Mouse (Mus musculus) embryonic facial prominence, embryonic 14.5 days (tissue): ENCODE data around the gene Zfp646. TPM values are rescaled to one million over a fixed set of nuclear protein-coding genes. Genes with fewer than 3 reads are reported as not detected.

Experiments
- ATAC-seq: fragments of 200-750 bp; cut with Nextera tagmentation; 2 replicates; pipeline ENCODE4 v1.8.0; 2017; ENCODE audit warnings: low read depth, moderate number of reproducible peaks, moderate TSS enrichment
- DNase-seq: peaks from one replicate; pipeline ENCODE4 v3.0.0-alpha.2; 2015; ENCODE audit warnings: low spot score
- H3K27ac ChIP-seq: fragments of 300-500 bp; sonication (generic); replicated peaks from 2 replicates; pipeline ENCODE4 v1.5.1; 2014; ENCODE audit warnings: low read depth, mild to moderate bottlenecking, low read length, moderate library complexity
- H3K27me3 ChIP-seq: fragments of 300-500 bp; sonication (generic); replicated peaks from 2 replicates; pipeline ENCODE4 v1.6.1; 2014; ENCODE audit warnings: low read length; ENCODE audit not compliant: control insufficient read depth, insufficient read depth
- H3K36me3 ChIP-seq: fragments of 300-500 bp; sonication (generic); 2 replicates; pipeline ENCODE4 v1.6.1; 2014; ENCODE audit warnings: low read length, mixed read lengths; ENCODE audit not compliant: control insufficient read depth, insufficient read depth
- H3K4me1 ChIP-seq: fragments of 300-500 bp; sonication (generic); 2 replicates; pipeline ENCODE4 v1.6.1; 2014; ENCODE audit warnings: antibody characterized with exemption, low read length; ENCODE audit not compliant: control insufficient read depth, insufficient read depth
- H3K4me2 ChIP-seq: fragments of 300-500 bp; sonication (generic); 2 replicates; pipeline ENCODE4 v1.6.1; 2014; ENCODE audit warnings: low read depth, mild to moderate bottlenecking, low read length, moderate library complexity, mixed read lengths
- H3K4me3 ChIP-seq: fragments of 300-500 bp; sonication (generic); 2 replicates; pipeline ENCODE4 v1.5.1; 2014; ENCODE audit warnings: low read depth, mild to moderate bottlenecking, low read length
- H3K9ac ChIP-seq: fragments of 300-500 bp; sonication (generic); 2 replicates; pipeline ENCODE4 v1.6.1; 2014; ENCODE audit warnings: low read depth, mild to moderate bottlenecking, low read length, moderate library complexity, mixed read lengths
- H3K9me3 ChIP-seq: fragments of 300-500 bp; sonication (generic); 2 replicates; pipeline ENCODE4 v1.6.1; 2016; ENCODE audit warnings: low read length; ENCODE audit not compliant: control insufficient read depth
- WGBS: fragments of 180-500 bp; shearing (Covaris S2); extraction: QIAGEN DNeasy Blood & Tissue Kit; methylation state at CpG from one replicate; pipeline ENCODE4 v1.1.7; 2014; 5-methylcytosine and 5-hydroxymethylcytosine counted together
- polyA plus RNA-seq: library from polyadenylated mRNA; unstranded; fragments of >200 nt; fragmentation: Nextera tagmentation; extraction: Ambion mirVana; gene quantifications from 2 replicates; pipeline ENCODE4 v1.2.1, GENCODE M21; 2014

Gene Zfp646
- polyA plus RNA-seq, 1 experiment from 2014 or later, result 13.3 TPM

DNA sequence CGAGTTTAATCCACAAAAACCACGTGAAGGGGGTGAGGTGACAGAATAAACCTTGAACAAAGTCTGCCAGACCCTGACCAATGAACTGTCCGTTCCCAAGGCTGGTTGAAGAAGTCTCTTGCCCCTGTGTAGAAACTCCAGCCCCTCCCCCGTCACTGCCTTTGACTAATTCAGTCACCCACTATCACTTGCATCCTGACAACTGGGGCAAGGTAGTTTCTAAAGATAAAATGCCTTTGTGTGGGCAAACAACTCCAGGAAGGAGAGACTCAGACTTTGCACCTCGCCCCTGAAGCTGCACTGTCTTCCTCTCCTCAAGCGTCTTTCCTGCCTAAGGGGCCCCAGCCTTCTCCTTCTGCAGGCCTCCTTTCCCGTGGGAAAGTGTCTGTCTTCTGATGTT, 24.0 kb downstream of the Zfp646 start:
- H3K4me3 ChIP-seq, result no peak overlapping the region
- H3K4me2 ChIP-seq, result no peak overlapping the region
- no peaks in the 10 kb centered on the region for H3K27me3 ChIP-seq
- H3K36me3 ChIP-seq, result 0 out of 2 replicates have a peak, but pooled peaks cover under 1% of the 10 kb centered on the region
- WGBS, result 35% methylated on average over 7 of the region's 7 CpGs
- peaks cover 3% of the 10 kb centered on the region; the same call in 1 of the 2 replicates for H3K4me1 ChIP-seq
- H3K27ac ChIP-seq, result no peak overlapping the region
- H3K9ac ChIP-seq, result no peak overlapping the region
- no peak for ATAC-seq
- H3K9me3 ChIP-seq, result no peaks in the 10 kb centered on the region
- no peak for DNase-seq

DNA sequence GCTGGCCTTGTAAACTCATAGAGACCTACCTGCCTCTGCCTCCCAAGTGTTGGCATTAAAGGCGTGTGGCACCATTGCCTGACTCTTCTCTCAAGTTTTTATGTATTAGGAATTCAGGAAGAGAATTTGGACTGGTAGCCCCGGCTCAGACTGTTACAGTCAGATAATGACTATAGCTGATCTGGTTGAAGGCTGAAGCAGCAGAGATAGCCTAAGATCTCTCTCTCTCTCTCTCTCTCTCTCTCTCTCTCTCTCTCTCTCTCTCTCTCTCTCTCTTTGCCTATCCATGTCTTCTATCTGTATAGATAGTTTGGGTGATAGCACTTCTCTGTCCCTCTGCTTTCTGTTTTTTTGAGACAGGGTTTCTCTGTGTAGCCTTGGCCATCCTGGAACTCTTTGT, 25.8 kb downstream of the Zfp646 start:
- peaks cover 3% of the 10 kb centered on the region; the same call in 1 of the 2 replicates for H3K4me1 ChIP-seq
- DNase-seq (no peak), ATAC-seq (no peak)
- no peak overlapping the region for H3K4me3 ChIP-seq
- H3K9ac ChIP-seq, result no peak overlapping the region
- H3K36me3 ChIP-seq, result peaks cover 18% of the 10 kb centered on the region
- H3K9me3 ChIP-seq, result no peaks in the 10 kb centered on the region
- no peaks in the 10 kb centered on the region for H3K27me3 ChIP-seq
- WGBS, result 81% methylated on average over 2 of the region's 2 CpGs
- no peak overlapping the region for H3K4me2 ChIP-seq
- no peak overlapping the region for H3K27ac ChIP-seq

DNA sequence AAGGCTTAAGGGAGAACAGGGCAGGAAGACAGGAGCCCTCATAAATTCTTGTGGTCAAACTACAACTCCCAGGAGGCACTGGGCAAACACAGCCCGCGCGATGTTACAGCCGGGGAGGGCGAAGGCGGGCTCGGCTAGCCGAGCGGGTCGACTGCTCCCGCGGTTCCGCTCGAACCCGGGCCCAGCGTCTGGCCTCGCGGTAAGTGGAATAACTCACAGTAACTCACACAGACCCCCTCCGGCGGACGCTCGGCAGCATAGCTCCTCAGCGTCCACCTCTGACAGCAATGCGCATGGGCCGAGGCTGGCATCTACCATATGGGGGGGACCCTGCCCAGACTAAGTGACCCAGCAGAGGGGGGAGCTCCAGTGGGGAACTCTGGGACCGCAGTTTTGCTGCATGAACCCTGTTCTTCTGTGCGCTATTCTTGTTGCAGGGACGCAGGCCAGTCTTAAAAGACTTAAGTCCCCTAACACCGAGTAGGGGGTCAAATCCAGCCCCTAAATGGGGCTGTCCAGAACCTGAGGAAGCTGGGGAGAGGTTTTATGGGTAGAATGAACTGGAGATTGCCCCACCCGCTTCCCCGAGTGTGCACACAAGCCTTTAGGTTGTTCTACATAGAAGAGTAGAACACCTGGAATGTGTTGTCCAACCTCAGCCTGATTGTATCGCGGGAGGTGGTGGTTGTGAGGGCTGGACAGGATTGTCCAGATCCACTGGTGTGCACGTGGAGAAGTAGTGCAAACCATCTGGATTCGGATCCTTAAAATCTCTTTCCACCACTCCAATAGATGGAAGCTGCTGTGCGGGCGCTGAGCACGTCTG, 28.2 kb downstream of the Zfp646 start, which contains the start of gene Bckdk:
Gene Bckdk (plus strand): TSS at position 112 of the 826 bp plus-strand sequence.
- Histone ChIP-seq H3K4me2 (peak within 1 kb of the TSS; percentile 80), H3K36me3 (peaks cover 42% of the 10 kb centered on the region), H3K27me3 (no peaks in the 10 kb centered on the region), H3K9ac (peak within 1 kb of the TSS; percentile 84), H3K9me3 (no peaks in the 10 kb centered on the region), H3K27ac (peak within 1 kb of the TSS; percentile 85), H3K4me1 (peaks cover 3% of the 10 kb centered on the region; the same call in 1 of the 2 replicates), H3K4me3 (peak within 1 kb of the TSS; percentile 60)
- 5% methylated on average over 35 of the region's 38 CpGs for WGBS
- ATAC-seq (peak; percentile 95), DNase-seq (peak; percentile 93)

DNA sequence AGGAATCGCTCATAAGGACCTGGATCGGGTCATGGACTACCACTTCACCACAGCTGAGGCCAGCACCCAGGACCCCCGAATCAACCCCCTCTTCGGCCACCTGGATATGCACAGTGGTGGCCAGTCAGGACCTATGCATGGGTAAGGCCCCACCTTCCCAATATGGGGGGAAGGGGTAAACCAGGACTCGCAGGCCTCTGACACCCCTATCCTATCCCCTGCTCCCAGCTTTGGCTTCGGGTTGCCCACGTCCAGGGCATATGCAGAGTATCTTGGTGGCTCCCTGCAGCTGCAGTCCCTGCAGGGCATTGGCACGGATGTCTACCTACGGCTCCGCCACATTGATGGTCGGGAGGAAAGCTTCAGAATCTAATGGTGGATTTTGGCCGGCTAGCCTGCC, 31.9 kb downstream of the Zfp646 start:
- H3K27ac ChIP-seq, result no peak overlapping the region
- H3K9me3 ChIP-seq, result no peaks in the 10 kb centered on the region
- peaks cover 51% of the 10 kb centered on the region for H3K36me3 ChIP-seq
- no peak for DNase-seq
- no peak overlapping the region for H3K4me3 ChIP-seq
- H3K4me2 ChIP-seq, result no peak overlapping the region
- H3K27me3 ChIP-seq, result no peaks in the 10 kb centered on the region
- WGBS, result 95% methylated on average over 12 of the region's 12 CpGs
- ATAC-seq, result no peak
- H3K4me1 ChIP-seq, result peaks cover 3% of the 10 kb centered on the region; the same call in 1 of the 2 replicates
- no peak overlapping the region for H3K9ac ChIP-seq

DNA sequence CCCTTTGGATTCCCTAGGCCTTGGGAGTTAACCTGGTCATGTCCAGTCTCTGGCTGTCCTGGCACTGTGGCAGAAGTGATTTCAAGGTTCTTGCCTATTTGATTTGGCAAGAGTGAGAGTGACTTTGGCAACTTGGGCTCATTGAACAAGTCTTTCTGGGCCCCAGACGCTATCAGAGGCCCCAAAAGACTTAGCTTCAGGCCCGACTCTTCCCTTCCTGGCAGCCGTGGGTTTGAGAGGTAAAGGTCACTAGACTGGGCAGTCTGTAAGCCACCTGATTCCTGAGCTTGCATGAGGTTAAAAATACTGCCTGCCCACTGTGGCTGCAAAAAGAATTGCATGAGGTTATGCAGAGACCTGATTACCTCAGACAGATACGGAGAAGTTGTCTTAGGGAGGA, 32.6 kb downstream of the Zfp646 start:
- Histone ChIP-seq H3K4me3 (no peak overlapping the region), H3K4me2 (no peak overlapping the region), H3K4me1 (peaks cover 7% of the 10 kb centered on the region), H3K9ac (no peak overlapping the region), H3K9me3 (no peaks in the 10 kb centered on the region), H3K27me3 (no peaks in the 10 kb centered on the region), H3K27ac (no peak overlapping the region), H3K36me3 (peaks cover 51% of the 10 kb centered on the region)
- 84% methylated on average over 4 of the region's 4 CpGs for WGBS
- no peak for DNase-seq
- ATAC-seq, result no peak

DNA sequence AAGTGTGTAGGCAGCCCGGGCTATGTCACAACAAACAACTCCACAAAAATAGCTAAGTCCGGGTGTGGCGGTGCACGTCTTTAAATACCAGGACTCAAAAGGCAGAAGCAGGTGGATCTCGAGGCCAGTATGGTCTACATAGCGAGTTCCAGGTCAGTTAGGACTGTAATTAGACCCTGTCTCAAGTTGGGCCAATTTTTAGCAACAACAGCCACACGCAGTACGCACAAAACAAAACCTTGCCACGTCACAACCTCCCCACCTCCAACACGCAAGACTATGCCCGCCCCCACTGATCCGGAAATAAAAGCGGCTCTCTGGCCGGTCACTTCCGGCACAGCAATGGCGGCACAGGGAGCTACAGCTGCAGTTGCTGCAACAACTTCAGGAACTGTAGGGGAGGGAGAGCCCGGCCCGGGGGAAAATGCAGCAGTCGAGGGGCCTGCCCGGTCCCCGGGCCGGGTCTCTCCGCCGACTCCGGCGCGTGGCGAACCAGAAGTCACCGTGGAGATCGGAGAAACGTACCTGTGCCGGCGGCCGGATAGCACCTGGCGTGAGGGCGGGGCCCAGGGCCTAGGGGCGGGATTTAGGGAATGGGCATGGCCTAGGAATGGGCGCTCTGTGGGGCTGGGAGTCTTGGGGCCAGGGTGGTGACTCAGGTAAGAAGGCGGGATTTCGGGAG, 36.3 kb downstream of the Zfp646 start, which contains the start of gene Kat8:
Gene Kat8 (plus strand): TSS at position 327 of the 682 bp plus-strand sequence.
- WGBS, result 1% methylated on average over 39 of the region's 40 CpGs
- H3K27ac ChIP-seq, result peak within 1 kb of the TSS; percentile 92
- peak within 1 kb of the TSS; percentile 84 for H3K9ac ChIP-seq
- DNase-seq (peak; percentile 97), ATAC-seq (peak; percentile 97)
- H3K36me3 ChIP-seq, result peaks cover 51% of the 10 kb centered on the region
- peaks cover 4% of the 10 kb centered on the region; the same call in 1 of the 2 replicates for H3K4me1 ChIP-seq
- H3K27me3 ChIP-seq, result no peaks in the 10 kb centered on the region
- peak within 1 kb of the TSS; percentile 78 for H3K4me2 ChIP-seq
- H3K9me3 ChIP-seq, result no peaks in the 10 kb centered on the region
- H3K4me3 ChIP-seq, result peak within 1 kb of the TSS; percentile 90

DNA sequence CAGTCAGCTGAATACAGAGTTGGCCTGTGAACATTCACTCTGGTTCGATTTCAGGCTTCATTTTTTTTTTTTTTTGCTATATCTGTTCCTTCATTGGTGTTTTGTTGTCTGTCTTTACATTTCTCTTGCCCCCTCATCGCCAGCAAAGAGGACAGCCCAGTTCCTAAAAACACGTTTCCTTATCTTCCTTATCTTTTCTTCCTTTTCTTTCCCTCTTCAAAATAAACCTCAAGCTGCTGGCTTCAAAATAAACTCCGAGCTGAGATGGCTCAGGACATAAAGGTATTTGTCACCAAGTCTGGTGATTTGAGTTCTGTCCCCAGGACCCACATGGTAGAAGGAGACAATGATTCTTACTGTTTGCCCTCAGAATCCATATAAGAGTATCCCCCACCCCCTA, 36.9 kb downstream of the Zfp646 start:
- 29% methylated on average over 4 of the region's 4 CpGs for WGBS
- H3K27ac ChIP-seq, result peak overlapping the region; percentile 92
- peaks cover 49% of the 10 kb centered on the region for H3K36me3 ChIP-seq
- H3K9me3 ChIP-seq, result no peaks in the 10 kb centered on the region
- peak overlapping the region; percentile 90 for H3K4me3 ChIP-seq
- ATAC-seq (no peak), DNase-seq (no peak)
- peak overlapping the region; percentile 78 for H3K4me2 ChIP-seq
- H3K27me3 ChIP-seq, result no peaks in the 10 kb centered on the region
- peaks cover 4% of the 10 kb centered on the region; the same call in 1 of the 2 replicates for H3K4me1 ChIP-seq
- H3K9ac ChIP-seq, result peak overlapping the region; percentile 84

DNA sequence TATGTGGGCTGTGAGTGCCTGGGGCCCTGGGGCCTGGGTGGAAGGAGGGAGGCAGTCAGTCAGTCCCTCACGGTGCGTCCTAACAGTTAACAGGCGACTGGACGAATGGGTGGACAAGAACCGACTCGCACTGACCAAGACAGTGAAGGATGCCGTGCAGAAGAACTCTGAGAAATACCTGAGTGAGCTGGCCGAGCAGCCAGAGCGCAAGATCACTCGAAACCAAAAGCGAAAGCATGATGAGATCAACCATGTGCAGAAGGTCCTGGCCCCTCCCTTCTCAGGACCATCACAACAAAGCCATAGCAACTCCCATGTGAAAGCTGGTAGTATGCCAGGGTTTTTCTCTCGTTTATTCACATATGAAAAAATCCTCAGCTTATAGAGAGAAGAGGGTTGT, 39.3 kb downstream of the Zfp646 start:
- DNase-seq, result no peak
- no peak for ATAC-seq
- peaks cover 37% of the 10 kb centered on the region for H3K36me3 ChIP-seq
- H3K4me2 ChIP-seq, result no peak overlapping the region
- no peak overlapping the region for H3K9ac ChIP-seq
- H3K27ac ChIP-seq, result no peak overlapping the region
- H3K4me1 ChIP-seq, result peaks cover 4% of the 10 kb centered on the region; the same call in 1 of the 2 replicates
- no peaks in the 10 kb centered on the region for H3K9me3 ChIP-seq
- no peak overlapping the region for H3K4me3 ChIP-seq
- no peaks in the 10 kb centered on the region for H3K27me3 ChIP-seq
- 85% methylated on average over 12 of the region's 12 CpGs for WGBS
